Mouse (Mus musculus) ovary, adult 2 months (tissue): ENCODE measurements around the gene Pdcd10. TPM values are rescaled to one million over a fixed set of nuclear protein-coding genes. Genes with fewer than 3 reads are reported as not detected.

Experiments
- polyA plus RNA-seq: library from polyadenylated mRNA; depleted of rRNA; stranded (reverse); fragments of >200 nt; gene quantifications from 2 replicates; pipeline ENCODE4 v1.2.3, GENCODE M21; 2012; rRNA removed

Pdcd10 gene
- polyA plus RNA-seq: 0.96 and 1.0 TPM in 2 replicates

DNA sequence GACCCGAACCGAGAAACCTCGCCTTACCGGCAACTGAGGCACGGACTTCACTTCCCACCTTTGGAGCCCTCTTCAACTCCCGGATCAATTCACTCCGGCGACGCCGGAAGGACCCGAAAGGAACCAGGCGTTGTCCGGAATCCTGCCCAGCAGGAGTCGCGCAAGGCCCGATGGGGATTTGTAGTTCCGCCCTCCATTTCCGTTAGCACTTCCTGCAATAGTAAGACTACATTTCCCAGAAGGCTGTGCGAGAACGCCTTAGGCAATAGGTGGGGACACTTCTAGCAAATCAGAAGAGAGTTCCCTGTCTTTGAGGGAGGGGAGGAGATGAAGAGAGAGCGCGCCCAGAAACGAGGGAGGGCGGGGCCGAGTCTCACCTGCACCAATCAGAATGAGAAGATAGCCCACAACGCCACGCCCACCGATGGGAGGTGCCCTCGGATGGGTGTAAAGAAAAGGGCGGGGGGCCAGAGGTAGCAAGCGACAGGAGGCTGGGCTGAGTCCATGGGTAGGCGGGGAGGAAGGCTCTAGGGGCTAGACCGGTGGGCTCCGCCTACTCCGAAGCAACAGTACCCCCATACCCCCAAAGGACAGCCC, at the start of gene Pdcd10:
TSS of gene Pdcd10 (minus strand) at position 162 of the 597 bp plus-strand sequence.

GRCm38 (mm10) chr3:75557292-75557691, 636 bp upstream of the Pdcd10 start, which contains the start of gene Serpini1:
TSS of gene Serpini1 (plus strand) at chr3:75557547.

GRCm38 (mm10) chr3:75482056-75482455, 74.6 kb downstream of the Pdcd10 start, which contains the start of gene Wdr49:
TSS of gene Wdr49 (minus strand) at chr3:75482156.

Other genes with a start within 250 kb of the Pdcd10 start
- 0.08 and 0.16 TPM in 2 replicates for gene Wdr49, start 74.7 kb downstream of the Pdcd10 start, polyA plus RNA-seq
- 1.1 and 4.9 TPM in 2 replicates for gene Serpini1, start 691 bp upstream of the Pdcd10 start, polyA plus RNA-seq
- gene Gm29133, start 191.3 kb upstream of the Pdcd10 start, polyA plus RNA-seq: not detected in 2 replicates